Mouse (Mus musculus): ENCODE measurements around the gene Tnpo1. TPM values are rescaled to one million over a fixed set of nuclear protein-coding genes. Genes with fewer than 3 reads are reported as not detected.

The Tnpo1 gene
- 61.5 and 66.3 TPM in 2 replicates for polyA plus RNA-seq (2015; fragmentation: Nextera tagmentation; extraction: Ambion mirVana)

- no peaks in the 10 kb centered on the region for H3K9me3 ChIP-seq
- peak within 1 kb of the TSS; percentile 100 for H3K9ac ChIP-seq
- H3K4me2 ChIP-seq (replicated peaks): peak within 1 kb of the TSS; percentile 81
- H3K27ac ChIP-seq: peak within 1 kb of the TSS; percentile 97
- peak within 1 kb of the TSS; percentile 96 for H3K4me3 ChIP-seq
- peaks cover 16% of the 10 kb centered on the region for H3K36me3 ChIP-seq
- under 1% methylated on average over 69 of the region's 75 CpGs for WGBS
- H3K27me3 ChIP-seq: no peaks in the 10 kb centered on the region
- H3K4me1 ChIP-seq: peaks cover 27% of the 10 kb centered on the region
- peak; percentile 95 for ATAC-seq (ENCODE audit: low FRiP score, low read depth)
Measured at GRCm38 (mm10) chr13:98926213-98926957, at the start of gene Tnpo1. TSS of gene Tnpo1 (minus strand) at chr13:98926384.

- H3K4me2 ChIP-seq (replicated peaks): no peak overlapping the region
- H3K9me3 ChIP-seq: no peaks in the 10 kb centered on the region
- no peaks in the 10 kb centered on the region for H3K27me3 ChIP-seq
- H3K4me1 ChIP-seq: 0 out of 2 replicates have a peak, but pooled peaks cover 2% of the 10 kb centered on the region
- no peak overlapping the region for H3K4me3 ChIP-seq
- H3K36me3 ChIP-seq: no peaks in the 10 kb centered on the region
- 67% methylated on average over 3 of the region's 3 CpGs for WGBS
- no peak overlapping the region for H3K27ac ChIP-seq
- no peak overlapping the region for H3K9ac ChIP-seq
- ATAC-seq (ENCODE audit: low FRiP score, low read depth): no peak
Measured at GRCm38 (mm10) chr13:98972090-98972489, 45.9 kb upstream of the Tnpo1 start.

GRCm38 (mm10) chr13:98971641-98972040 is 45.5 kb upstream of the Tnpo1 start:
- no peak for ATAC-seq (ENCODE audit: low FRiP score, low read depth)
- 39% methylated on average over 5 of the region's 5 CpGs for WGBS

GRCm38 (mm10) chr13:98968517-98968916 is 42.3 kb upstream of the Tnpo1 start:
- Histone ChIP-seq H3K27ac (no peak overlapping the region), H3K4me3 (no peak overlapping the region), H3K36me3 (no peaks in the 10 kb centered on the region), H3K4me2 (replicated peaks) (no peak overlapping the region), H3K27me3 (no peaks in the 10 kb centered on the region), H3K9me3 (no peaks in the 10 kb centered on the region), H3K4me1 (0 out of 2 replicates have a peak, but pooled peaks cover 2% of the 10 kb centered on the region), H3K9ac (no peak overlapping the region)
- no peak for ATAC-seq (ENCODE audit: low FRiP score, low read depth)
- WGBS: 70% methylated on average over 4 of the region's 4 CpGs

More at GRCm38 (mm10) chr13:98971641-98972040, 45.5 kb upstream of the Tnpo1 start:
- Histone ChIP-seq H3K36me3 (no peaks in the 10 kb centered on the region), H3K4me1 (0 out of 2 replicates have a peak, but pooled peaks cover 2% of the 10 kb centered on the region), H3K4me3 (no peak overlapping the region), H3K9me3 (no peaks in the 10 kb centered on the region), H3K9ac (no peak overlapping the region), H3K27me3 (no peaks in the 10 kb centered on the region), H3K27ac (no peak overlapping the region), H3K4me2 (replicated peaks) (no peak overlapping the region)

- no peak overlapping the region for H3K4me3 ChIP-seq
- WGBS: 84% methylated on average over 6 of the region's 6 CpGs
- ATAC-seq (ENCODE audit: low FRiP score, low read depth): no peak
Measured at GRCm38 (mm10) chr13:98967942-98968341, 41.8 kb upstream of the Tnpo1 start.

GRCm38 (mm10) chr13:98966583-98966982 is 40.4 kb upstream of the Tnpo1 start:
- ATAC-seq (ENCODE audit: low FRiP score, low read depth): no peak
- Histone ChIP-seq H3K9ac (no peak overlapping the region), H3K4me3 (no peak overlapping the region), H3K27ac (no peak overlapping the region), H3K27me3 (no peaks in the 10 kb centered on the region), H3K4me2 (replicated peaks) (no peak overlapping the region), H3K36me3 (no peaks in the 10 kb centered on the region), H3K4me1 (0 out of 2 replicates have a peak, but pooled peaks cover 2% of the 10 kb centered on the region), H3K9me3 (no peaks in the 10 kb centered on the region)
- 89% methylated on average over 5 of the region's 5 CpGs for WGBS

More at GRCm38 (mm10) chr13:98967942-98968341, 41.8 kb upstream of the Tnpo1 start:
- Histone ChIP-seq H3K27ac (no peak overlapping the region), H3K27me3 (no peaks in the 10 kb centered on the region), H3K9ac (no peak overlapping the region), H3K9me3 (no peaks in the 10 kb centered on the region), H3K4me1 (0 out of 2 replicates have a peak, but pooled peaks cover 2% of the 10 kb centered on the region), H3K4me2 (replicated peaks) (no peak overlapping the region), H3K36me3 (no peaks in the 10 kb centered on the region)

- no peak overlapping the region for H3K27ac ChIP-seq
- no peaks in the 10 kb centered on the region for H3K4me1 ChIP-seq
- ATAC-seq (ENCODE audit: low FRiP score, low read depth): no peak
- H3K4me3 ChIP-seq: no peak overlapping the region
- no peaks in the 10 kb centered on the region for H3K9me3 ChIP-seq
- H3K36me3 ChIP-seq: no peaks in the 10 kb centered on the region
- H3K9ac ChIP-seq: no peak overlapping the region
- H3K27me3 ChIP-seq: no peaks in the 10 kb centered on the region
- H3K4me2 ChIP-seq (replicated peaks): no peak overlapping the region
- WGBS: 79% methylated on average over 1 of the region's 1 CpGs
Measured at GRCm38 (mm10) chr13:98963612-98964011, 37.4 kb upstream of the Tnpo1 start.

- no peaks in the 10 kb centered on the region for H3K4me1 ChIP-seq
- no peak overlapping the region for H3K27ac ChIP-seq
- H3K9ac ChIP-seq: no peak overlapping the region
- 63% methylated on average over 2 of the region's 2 CpGs for WGBS
- no peak overlapping the region for H3K4me2 ChIP-seq (replicated peaks)
- H3K4me3 ChIP-seq: no peak overlapping the region
- ATAC-seq (ENCODE audit: low FRiP score, low read depth): no peak
- H3K9me3 ChIP-seq: no peaks in the 10 kb centered on the region
- H3K36me3 ChIP-seq: no peaks in the 10 kb centered on the region
- H3K27me3 ChIP-seq: no peaks in the 10 kb centered on the region
Measured at GRCm38 (mm10) chr13:98958177-98958576, 32.0 kb upstream of the Tnpo1 start.

GRCm38 (mm10) chr13:98956209-98956608 is 30.0 kb upstream of the Tnpo1 start:
- 82% methylated on average over 2 of the region's 2 CpGs for WGBS
- Histone ChIP-seq H3K9me3 (no peaks in the 10 kb centered on the region), H3K4me1 (no peaks in the 10 kb centered on the region), H3K4me3 (no peak overlapping the region), H3K27ac (no peak overlapping the region), H3K27me3 (no peaks in the 10 kb centered on the region), H3K36me3 (no peaks in the 10 kb centered on the region), H3K4me2 (replicated peaks) (no peak overlapping the region), H3K9ac (no peak overlapping the region)
- ATAC-seq (ENCODE audit: low FRiP score, low read depth): no peak

GRCm38 (mm10) chr13:98955676-98956075 is 29.5 kb upstream of the Tnpo1 start:
- H3K4me2 ChIP-seq (replicated peaks): no peak overlapping the region
- WGBS: 56% methylated on average over 6 of the region's 6 CpGs
- H3K36me3 ChIP-seq: no peaks in the 10 kb centered on the region
- no peaks in the 10 kb centered on the region for H3K27me3 ChIP-seq
- H3K9ac ChIP-seq: no peak overlapping the region
- no peak overlapping the region for H3K4me3 ChIP-seq
- no peak for ATAC-seq (ENCODE audit: low FRiP score, low read depth)
- no peaks in the 10 kb centered on the region for H3K9me3 ChIP-seq
- H3K4me1 ChIP-seq: no peaks in the 10 kb centered on the region
- no peak overlapping the region for H3K27ac ChIP-seq

GRCm38 (mm10) chr13:98955226-98955625 is 29.0 kb upstream of the Tnpo1 start:
- H3K9ac ChIP-seq: no peak overlapping the region
- H3K4me3 ChIP-seq: no peak overlapping the region
- H3K9me3 ChIP-seq: no peaks in the 10 kb centered on the region
- WGBS: 60% methylated on average over 5 of the region's 5 CpGs
- H3K4me1 ChIP-seq: no peaks in the 10 kb centered on the region
- H3K36me3 ChIP-seq: no peaks in the 10 kb centered on the region
- no peaks in the 10 kb centered on the region for H3K27me3 ChIP-seq
- no peak for ATAC-seq (ENCODE audit: low FRiP score, low read depth)
- no peak overlapping the region for H3K4me2 ChIP-seq (replicated peaks)
- H3K27ac ChIP-seq: no peak overlapping the region

- WGBS: 71% methylated on average over 5 of the region's 5 CpGs
- no peak overlapping the region for H3K27ac ChIP-seq
- H3K4me2 ChIP-seq (replicated peaks): no peak overlapping the region
- H3K9ac ChIP-seq: no peak overlapping the region
- ATAC-seq (ENCODE audit: low FRiP score, low read depth): no peak
- no peak overlapping the region for H3K4me3 ChIP-seq
- no peaks in the 10 kb centered on the region for H3K4me1 ChIP-seq
- H3K27me3 ChIP-seq: no peaks in the 10 kb centered on the region
- H3K36me3 ChIP-seq: no peaks in the 10 kb centered on the region
- no peaks in the 10 kb centered on the region for H3K9me3 ChIP-seq
Measured at GRCm38 (mm10) chr13:98953830-98954229, 27.6 kb upstream of the Tnpo1 start.

- Histone ChIP-seq H3K9me3 (no peaks in the 10 kb centered on the region), H3K36me3 (no peaks in the 10 kb centered on the region), H3K27ac (no peak overlapping the region), H3K27me3 (no peaks in the 10 kb centered on the region), H3K4me2 (replicated peaks) (no peak overlapping the region), H3K9ac (no peak overlapping the region), H3K4me3 (no peak overlapping the region), H3K4me1 (no peaks in the 10 kb centered on the region)
- no peak for ATAC-seq (ENCODE audit: low FRiP score, low read depth)
- WGBS: 75% methylated on average over 7 of the region's 7 CpGs
Measured at GRCm38 (mm10) chr13:98951951-98952350, 25.8 kb upstream of the Tnpo1 start.

Measured in limb, embryonic 13.5 days (tissue).